Mouse (Mus musculus): ENCODE data around the gene Ankrd45. TPM values are rescaled to one million over a fixed set of nuclear protein-coding genes. Genes with fewer than 3 reads are reported as not detected.

Gene Ankrd45
- total and polyA plus RNA-seq, 2 experiments from 2014 or later = 2.6 to 5.9 TPM

GRCm38 (mm10) chr1:161219816-161220215 is 77.3 kb downstream of the Ankrd45 start:
- Histone ChIP-seq H3K4me1 (ENCODE audit: control insufficient read depth, insufficient read depth) (peaks cover 4% of the 10 kb centered on the region; the same call in 1 of the 2 replicates), H3K27me3 (ENCODE audit: control insufficient read depth, insufficient read depth, low read length) (no peaks in the 10 kb centered on the region), H3K4me2 (ENCODE audit: low read depth, low read length) (no peak overlapping the region), H3K9me3 (replicated peaks; ENCODE audit: control insufficient read depth, low read length) (no peaks in the 10 kb centered on the region), H3K9ac (replicated peaks; ENCODE audit: low read depth, low read length) (no peak overlapping the region), H3K36me3 (replicated peaks; ENCODE audit: control insufficient read depth, insufficient read depth, low read length) (no peaks in the 10 kb centered on the region), H3K4me3 (ENCODE audit: low read depth, low read length) (no peak overlapping the region), H3K27ac (ENCODE audit: low read depth) (no peak overlapping the region)
- no peak for ATAC-seq (ENCODE audit: insufficient read depth, low read depth)
- no peak for DNase-seq (ENCODE audit: low spot score)
- WGBS = 39% methylated on average over 3 of the region's 3 CpGs
- no peak for TF ChIP-seq CTCF (IDR thresholded peaks at IDR 0.05; ENCODE audit: low read depth)

Other genes with a start within 250 kb of the Ankrd45 start
- 22.5 and 32.6 TPM in 2 replicates for gene Rc3h1, start 236.3 kb upstream of the Ankrd45 start, total RNA-seq (2014; rRNA removed; ENCODE audit: low replicate concordance)
- gene Rc3h1, start 236.3 kb upstream of the Ankrd45 start, polyA plus RNA-seq (2015; fragmentation: Nextera tagmentation; extraction: Ambion mirVana) = 4.7 and 4.9 TPM in 2 replicates
- 0.53 and 1.3 TPM in 2 replicates for gene Serpinc1, start 164.1 kb upstream of the Ankrd45 start, total RNA-seq (2014; rRNA removed; ENCODE audit: low replicate concordance)
- gene Serpinc1, start 164.1 kb upstream of the Ankrd45 start, polyA plus RNA-seq (2015; fragmentation: Nextera tagmentation; extraction: Ambion mirVana) = 1.5 and 1.6 TPM in 2 replicates
- gene Zbtb37, start 107.8 kb upstream of the Ankrd45 start, total RNA-seq (2014; rRNA removed; ENCODE audit: low replicate concordance) = 3.1 and 5.6 TPM in 2 replicates
- 4.5 and 5.0 TPM in 2 replicates for gene Zbtb37, start 107.8 kb upstream of the Ankrd45 start, polyA plus RNA-seq (2015; fragmentation: Nextera tagmentation; extraction: Ambion mirVana)
- 16.3 and 18.6 TPM in 2 replicates for gene Dars2, start 72.0 kb upstream of the Ankrd45 start, total RNA-seq (2014; rRNA removed; ENCODE audit: low replicate concordance)
- 17.4 and 19.8 TPM in 2 replicates for gene Dars2, start 72.0 kb upstream of the Ankrd45 start, polyA plus RNA-seq (2015; fragmentation: Nextera tagmentation; extraction: Ambion mirVana)
- gene Cenpl, start 72.0 kb upstream of the Ankrd45 start, total RNA-seq (2014; rRNA removed; ENCODE audit: low replicate concordance) = 0.69 and 5.3 TPM in 2 replicates
- gene Cenpl, start 72.0 kb upstream of the Ankrd45 start, polyA plus RNA-seq (2015; fragmentation: Nextera tagmentation; extraction: Ambion mirVana) = 6.9 and 7.3 TPM in 2 replicates
- gene Klhl20, start 11.2 kb upstream of the Ankrd45 start, total RNA-seq (2014; rRNA removed; ENCODE audit: low replicate concordance) = 9.8 and 11.1 TPM in 2 replicates
- gene Klhl20, start 11.2 kb upstream of the Ankrd45 start, polyA plus RNA-seq (2015; fragmentation: Nextera tagmentation; extraction: Ambion mirVana) = 7.0 and 8.0 TPM in 2 replicates
- not detected in 2 replicates for gene Tex50, start 16.6 kb downstream of the Ankrd45 start, total RNA-seq (2014; rRNA removed; ENCODE audit: low replicate concordance)
- not detected in 2 replicates for gene Tex50, start 16.6 kb downstream of the Ankrd45 start, polyA plus RNA-seq (2015; fragmentation: Nextera tagmentation; extraction: Ambion mirVana)
- gene Prdx6, start 108.5 kb downstream of the Ankrd45 start, total RNA-seq (2014; rRNA removed; ENCODE audit: low replicate concordance) = 195 and 219 TPM in 2 replicates
- gene Prdx6, start 108.5 kb downstream of the Ankrd45 start, polyA plus RNA-seq (2015; fragmentation: Nextera tagmentation; extraction: Ambion mirVana) = 311 and 322 TPM in 2 replicates

All from heart, postnatal 0 days (tissue).